ENCODE assay signal across 18 mouse cellular contexts in genomic region chr2:178596312-178597083, GRCm38 (mm10).
A peak's percentile ranks its signal among the peaks of the same experiment; 100 is the strongest.
DNase-seq lines count a peak whose midpoint lies in the region; ATAC-seq lines count a peak whose summit lies in the region.
"Had no signal": no experiment of that assay in that cellular context is flagged by ENCODE, and none has a peak within 500 bp of the region (broad histone marks: within the 10 kb centered on the region; RNA-seq: fewer than 3 reads in every experiment).

No protein-coding gene starts in this region.

- DNase-seq in embryo, embryonic 10.5 days (ENCODE audit: low spot score), result peak; percentile 41
- DNase-seq in embryo, embryonic 11 days, result no peak
- DNase-seq in lung, adult 18-20 months, result peak; percentile 15 to 49
- no peak for DNase-seq in lung, postnatal 14 days
- DNase-seq in neural tube, embryonic 10.5 days (ENCODE audit: extremely low spot score, low spot score), result peak; percentile 26
- no peak for DNase-seq in adrenal gland, adult 18-20 months (ENCODE audit: low spot score in 2 of 2)
- DNase-seq: adrenal gland, adult 2 months; cerebellum, adult 2 months; gastrocnemius, postnatal 36 days; retina, postnatal 1 day had no signal

- no peaks in the 10 kb centered on the region for H3K36me3 ChIP-seq in forebrain, embryonic 15.5 days
- H3K36me3 ChIP-seq: embryonic facial prominence, embryonic 12.5 days; heart, embryonic 15.5 days; limb, embryonic 10.5 days had no signal

- peak overlapping the region; percentile 55 for H3K27ac ChIP-seq in forebrain, embryonic 15.5 days (replicated peaks)
- H3K27ac ChIP-seq: embryonic facial prominence, embryonic 12.5 days; heart, embryonic 15.5 days; limb, embryonic 10.5 days; liver, embryonic 14.5 days had no signal

- ATAC-seq in forebrain, embryonic 15.5 days (replicated peaks), result peak; percentile 58
- no peak for ATAC-seq in granulocyte monocyte progenitor cell, adult 5-6 weeks (replicated peaks; ENCODE audit: poor library complexity, severe bottlenecking)
- ATAC-seq: inflammation-experienced regulatory T-cells, adult 6 months; Patski had no signal

- H3K9ac ChIP-seq in forebrain, embryonic 15.5 days (replicated peaks), result no peak overlapping the region
- H3K9ac ChIP-seq: embryonic facial prominence, embryonic 12.5 days; heart, embryonic 15.5 days; liver, embryonic 14.5 days had no signal

- no peaks in the 10 kb centered on the region for H3K9me3 ChIP-seq in forebrain, embryonic 15.5 days
- H3K9me3 ChIP-seq: embryonic facial prominence, embryonic 12.5 days; heart, embryonic 15.5 days; limb, embryonic 10.5 days had no signal

- H3K27me3 ChIP-seq in forebrain, embryonic 15.5 days, result no peaks in the 10 kb centered on the region
- H3K27me3 ChIP-seq: embryonic facial prominence, embryonic 12.5 days had no signal

- H3K4me1 ChIP-seq in forebrain, embryonic 15.5 days, result peaks cover 33% of the 10 kb centered on the region

- H3K4me3 ChIP-seq in forebrain, embryonic 15.5 days, result no peak overlapping the region
- H3K4me3 ChIP-seq: embryonic facial prominence, embryonic 12.5 days; heart, embryonic 15.5 days; limb, embryonic 10.5 days had no signal

- WGBS in forebrain, embryonic 15.5 days, result 26% methylated on average over 16 of the region's 16 CpGs

- peak overlapping the region; percentile 19; the same call in 1 of the 2 replicates for H3K4me2 ChIP-seq in forebrain, embryonic 15.5 days (replicated peaks)
- H3K4me2 ChIP-seq: embryonic facial prominence, embryonic 12.5 days; heart, embryonic 15.5 days had no signal

Comparison
In these comparisons a context has a peak if more than half of its experiments do, and no peak if none do; other contexts are left out.
1. DNase-seq: peak in embryo, embryonic 10.5 days (single experiment), lung, adult 18-20 months (2 of 2) and neural tube, embryonic 10.5 days (single experiment); none in embryo, embryonic 11 days (single experiment), lung, postnatal 14 days (single experiment) and adrenal gland, adult 18-20 months (0 of 2).